Mouse (Mus musculus) heart, embryonic 10.5 days (tissue): ENCODE measurements around the gene Gzmd. TPM values are rescaled to one million over a fixed set of nuclear protein-coding genes. Genes with fewer than 3 reads are reported as not detected.
"Not testable (repeated sequence)": the region's sequence is repeated elsewhere in the genome, so short reads cannot be mapped to it uniquely, and the experiment has no call there.

Source experiments
- DNase-seq: peaks from one replicate; pipeline ENCODE4 v3.0.0-alpha.2; 2017; ENCODE audit warnings: low spot score
- H3K27ac ChIP-seq: fragments of 300-500 bp; sonication (generic); 2 replicates; pipeline ENCODE4 v1.5.1; 2016; ENCODE audit warnings: mild to moderate bottlenecking
- H3K27me3 ChIP-seq: fragments of 300-500 bp; sonication (generic); 2 replicates; pipeline ENCODE4 v1.6.1; 2016; ENCODE audit warnings: mild to moderate bottlenecking; ENCODE audit not compliant: poor library complexity, insufficient read depth, severe bottlenecking
- H3K36me3 ChIP-seq: fragments of 300-500 bp; sonication (generic); 2 replicates; pipeline ENCODE4 v1.6.1; 2016; ENCODE audit warnings: mild to moderate bottlenecking, moderate library complexity
- H3K4me1 ChIP-seq: fragments of 300-500 bp; sonication (generic); 2 replicates; pipeline ENCODE4 v1.6.1; 2016; ENCODE audit warnings: mild to moderate bottlenecking
- H3K4me3 ChIP-seq: fragments of 300-500 bp; sonication (generic); 2 replicates; pipeline ENCODE4 v1.5.1; 2016; ENCODE audit warnings: mild to moderate bottlenecking, moderate library complexity
- H3K9me3 ChIP-seq: fragments of 300-500 bp; sonication (generic); 2 replicates; pipeline ENCODE4 v1.6.1; 2016; ENCODE audit warnings: mild to moderate bottlenecking, moderate library complexity
- WGBS: fragments of 180-500 bp; shearing (Covaris S2); methylation state at CpG from one replicate; pipeline ENCODE4 v1.1.7; 2016; 5-methylcytosine and 5-hydroxymethylcytosine counted together
- polyA plus RNA-seq: library from polyadenylated mRNA; unstranded; fragments of >200 nt; fragmentation: Nextera tagmentation; extraction: Ambion mirVana; gene quantifications from 2 replicates; pipeline ENCODE4 v1.2.1, GENCODE M21; 2016

Gene Gzmd
- polyA plus RNA-seq: 0.48 TPM in 1 of 2 replicates, not detected in the other

GRCm38 (mm10) chr14:56132508-56132907 lies at the start of gene Gzmd:
TSS of gene Gzmd (minus strand) at chr14:56132608.
- H3K9me3 ChIP-seq, H3K36me3 ChIP-seq, DNase-seq, H3K27ac ChIP-seq, H3K27me3 ChIP-seq, H3K4me3 ChIP-seq, H3K4me1 ChIP-seq: not testable (repeated sequence)
- 76% methylated on average over 2 of the region's 2 CpGs for WGBS

GRCm38 (mm10) chr14:56177651-56178050 lies 45.2 kb upstream of the Gzmd start:
- 28% methylated on average over 8 of the region's 8 CpGs for WGBS
- not testable (repeated sequence) for H3K4me3 ChIP-seq, H3K27ac ChIP-seq, H3K36me3 ChIP-seq, H3K27me3 ChIP-seq, H3K9me3 ChIP-seq, H3K4me1 ChIP-seq
- DNase-seq: peak; percentile 79

GRCm38 (mm10) chr14:56174499-56174898 lies 42.1 kb upstream of the Gzmd start, which contains the start of gene Gzmn:
TSS of gene Gzmn (minus strand) at chr14:56174599.
- Histone ChIP-seq H3K36me3 (no peaks in the 10 kb centered on the region), H3K9me3 (no peaks in the 10 kb centered on the region), H3K4me3 (no peak within 1 kb of the TSS), H3K27ac (no peak within 1 kb of the TSS), H3K4me1 (no peaks in the 10 kb centered on the region), H3K27me3 (0 out of 2 replicates have a peak, but pooled peaks cover 5% of the 10 kb centered on the region)
- WGBS: 89% methylated on average over 5 of the region's 5 CpGs
- DNase-seq: no peak

- Histone ChIP-seq H3K4me1 (no peaks in the 10 kb centered on the region), H3K36me3 (no peaks in the 10 kb centered on the region), H3K27ac (no peak overlapping the region), H3K27me3 (0 out of 2 replicates have a peak, but pooled peaks cover 5% of the 10 kb centered on the region), H3K4me3 (no peak overlapping the region), H3K9me3 (no peaks in the 10 kb centered on the region)
- DNase-seq: no peak
- WGBS: 88% methylated on average over 6 of the region's 6 CpGs
Observed at GRCm38 (mm10) chr14:56173396-56173795, 41.0 kb upstream of the Gzmd start.

GRCm38 (mm10) chr14:56172744-56173143 lies 40.3 kb upstream of the Gzmd start:
- H3K9me3 ChIP-seq: no peaks in the 10 kb centered on the region
- H3K36me3 ChIP-seq: no peaks in the 10 kb centered on the region
- H3K27me3 ChIP-seq: 0 out of 2 replicates have a peak, but pooled peaks cover 5% of the 10 kb centered on the region
- H3K27ac ChIP-seq: no peak overlapping the region
- WGBS: 81% methylated on average over 5 of the region's 5 CpGs
- no peak overlapping the region for H3K4me3 ChIP-seq
- DNase-seq: no peak
- no peaks in the 10 kb centered on the region for H3K4me1 ChIP-seq

GRCm38 (mm10) chr14:56168009-56168408 lies 35.6 kb upstream of the Gzmd start:
- 71% methylated on average over 6 of the region's 6 CpGs for WGBS
- Histone ChIP-seq H3K27ac (no peak overlapping the region), H3K4me1 (no peaks in the 10 kb centered on the region), H3K36me3 (no peaks in the 10 kb centered on the region), H3K9me3 (no peaks in the 10 kb centered on the region), H3K4me3 (no peak overlapping the region), H3K27me3 (0 out of 2 replicates have a peak, but pooled peaks cover 5% of the 10 kb centered on the region)
- no peak for DNase-seq

GRCm38 (mm10) chr14:56162109-56162508 lies 29.7 kb upstream of the Gzmd start:
- Histone ChIP-seq H3K27me3 (no peaks in the 10 kb centered on the region), H3K9me3 (no peaks in the 10 kb centered on the region), H3K27ac (no peak overlapping the region), H3K4me3 (no peak overlapping the region), H3K36me3 (no peaks in the 10 kb centered on the region), H3K4me1 (no peaks in the 10 kb centered on the region)
- no peak for DNase-seq
- 76% methylated on average over 2 of the region's 2 CpGs for WGBS

GRCm38 (mm10) chr14:56159479-56159878 lies 27.1 kb upstream of the Gzmd start, which contains the start of gene Gzmg:
TSS of gene Gzmg (minus strand) at chr14:56159579.
- 68% methylated on average over 2 of the region's 2 CpGs for WGBS
- H3K27me3 ChIP-seq: not testable (repeated sequence)

GRCm38 (mm10) chr14:56155340-56155739 lies 22.9 kb upstream of the Gzmd start:
- H3K4me1 ChIP-seq: no peaks in the 10 kb centered on the region
- no peaks in the 10 kb centered on the region for H3K9me3 ChIP-seq
- WGBS: 62% methylated on average over 2 of the region's 2 CpGs
- no peak overlapping the region for H3K4me3 ChIP-seq
- no peaks in the 10 kb centered on the region for H3K36me3 ChIP-seq
- no peak overlapping the region for H3K27ac ChIP-seq
- DNase-seq: no peak
- H3K27me3 ChIP-seq: no peaks in the 10 kb centered on the region

More at GRCm38 (mm10) chr14:56159479-56159878, 27.1 kb upstream of the Gzmd start, which contains the start of gene Gzmg:
- H3K27ac ChIP-seq, H3K9me3 ChIP-seq, DNase-seq, H3K4me1 ChIP-seq, H3K36me3 ChIP-seq, H3K4me3 ChIP-seq: not testable (repeated sequence)

GRCm38 (mm10) chr14:56133675-56134074 lies 1.3 kb upstream of the Gzmd start:
- 69% methylated on average over 1 of the region's 1 CpGs for WGBS
- not testable (repeated sequence) for H3K27me3 ChIP-seq, H3K4me1 ChIP-seq, H3K4me3 ChIP-seq, H3K27ac ChIP-seq, H3K9me3 ChIP-seq, DNase-seq, H3K36me3 ChIP-seq

- no peaks in the 10 kb centered on the region for H3K4me1 ChIP-seq
- no peaks in the 10 kb centered on the region for H3K9me3 ChIP-seq
- H3K4me3 ChIP-seq: no peak overlapping the region
- H3K27ac ChIP-seq: no peak overlapping the region
- DNase-seq: no peak
- H3K36me3 ChIP-seq: no peaks in the 10 kb centered on the region
- H3K27me3 ChIP-seq: no peaks in the 10 kb centered on the region
- 46% methylated on average over 3 of the region's 3 CpGs for WGBS
Observed at GRCm38 (mm10) chr14:56128341-56128740, 4.1 kb downstream of the Gzmd start.

GRCm38 (mm10) chr14:56123516-56123915 lies 8.9 kb downstream of the Gzmd start:
- WGBS: 76% methylated on average over 3 of the region's 3 CpGs

GRCm38 (mm10) chr14:56120525-56120924 lies 11.9 kb downstream of the Gzmd start, which contains the start of gene Gzme:
TSS of gene Gzme (minus strand) at chr14:56120625.
- 0 out of 2 replicates have a peak, but pooled peaks cover 5% of the 10 kb centered on the region for H3K4me1 ChIP-seq
- no peaks in the 10 kb centered on the region for H3K36me3 ChIP-seq
- H3K9me3 ChIP-seq: no peaks in the 10 kb centered on the region
- no peaks in the 10 kb centered on the region for H3K27me3 ChIP-seq
- no peak for DNase-seq
- no peak within 1 kb of the TSS for H3K4me3 ChIP-seq
- H3K27ac ChIP-seq: no peak within 1 kb of the TSS

More at GRCm38 (mm10) chr14:56123516-56123915, 8.9 kb downstream of the Gzmd start:
- no peaks in the 10 kb centered on the region for H3K4me1 ChIP-seq
- no peaks in the 10 kb centered on the region for H3K9me3 ChIP-seq
- no peak overlapping the region for H3K27ac ChIP-seq
- H3K27me3 ChIP-seq: no peaks in the 10 kb centered on the region
- no peak overlapping the region for H3K4me3 ChIP-seq
- H3K36me3 ChIP-seq: no peaks in the 10 kb centered on the region
- no peak for DNase-seq
